Mouse (Mus musculus): Measurements from ENCODE around the gene Igf2bp1.
"Not testable (repeated sequence)": the region's sequence is repeated elsewhere in the genome, so short reads cannot be mapped to it uniquely, and the experiment has no call there.

Gene Igf2bp1

DNA sequence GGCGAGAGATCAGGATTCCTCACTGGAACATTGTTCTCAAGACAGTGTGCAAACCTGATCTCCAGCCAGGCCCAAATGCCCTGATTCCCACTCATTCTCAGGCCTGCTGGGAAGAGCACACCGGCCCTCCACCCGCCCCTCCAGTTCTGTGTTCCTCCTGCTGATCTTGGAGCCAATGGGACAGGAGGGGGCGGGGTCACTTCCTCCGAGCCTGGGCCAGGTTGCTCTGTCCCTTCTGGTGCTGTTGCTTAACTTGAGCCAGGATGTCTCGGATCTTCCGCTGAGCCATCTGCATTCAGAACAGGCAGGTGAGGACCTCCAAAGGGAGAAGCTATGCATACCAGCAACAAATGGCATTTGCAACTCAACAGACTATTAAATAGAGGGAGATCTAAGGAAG lies 42.4 kb downstream of the Igf2bp1 start:
- DNase-seq (ENCODE audit: extremely low read depth, low read depth, low spot score) = no peak

DNA sequence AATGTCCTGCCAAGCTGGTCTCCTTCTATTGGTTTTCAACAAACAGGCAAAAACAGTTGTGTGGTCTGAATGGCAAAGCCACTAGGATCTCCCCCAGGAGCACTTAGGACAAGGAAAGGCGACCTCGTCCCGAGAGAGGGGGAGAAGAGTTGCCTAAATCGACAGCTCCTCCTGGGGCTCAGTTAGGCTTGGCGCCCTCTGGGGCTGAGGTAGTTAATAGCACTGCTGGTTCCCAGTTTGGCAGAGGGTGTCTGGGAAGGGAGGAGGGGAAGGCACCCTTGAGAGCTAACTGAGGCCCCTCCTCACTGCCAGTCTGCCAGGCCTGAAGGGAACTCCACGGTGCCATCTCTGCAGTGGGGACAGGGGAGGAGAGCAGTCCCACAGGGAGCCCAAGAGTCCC lies 46.6 kb downstream of the Igf2bp1 start:
- DNase-seq (ENCODE audit: extremely low read depth, low read depth, low spot score) = no peak

DNA sequence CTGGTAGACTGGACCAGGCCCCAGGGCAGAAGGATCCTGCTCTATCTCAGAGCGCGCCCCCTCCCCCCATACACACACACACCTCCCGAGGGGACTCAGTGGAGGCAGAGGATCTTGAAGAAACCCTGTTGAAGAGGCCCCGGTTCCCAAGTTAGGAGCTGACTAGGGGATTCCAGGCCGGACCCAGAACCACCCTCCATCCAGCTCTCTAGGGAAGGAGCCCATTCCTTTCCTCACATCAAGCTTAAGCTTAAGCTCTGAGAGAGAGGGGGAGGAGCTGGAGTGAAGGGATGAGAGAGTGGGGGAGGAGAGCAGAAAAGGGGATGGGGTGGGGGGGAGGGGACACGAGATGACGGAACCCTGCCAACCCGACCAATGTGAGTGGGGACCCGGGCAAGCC lies 47.5 kb downstream of the Igf2bp1 start:
- no peak for DNase-seq (ENCODE audit: extremely low read depth, low read depth, low spot score)

- no peak for DNase-seq (ENCODE audit: extremely low read depth, low read depth, low spot score)
Observed at GRCm38 (mm10) chr11:95957407-95957806, 48.3 kb downstream of the Igf2bp1 start.

DNA sequence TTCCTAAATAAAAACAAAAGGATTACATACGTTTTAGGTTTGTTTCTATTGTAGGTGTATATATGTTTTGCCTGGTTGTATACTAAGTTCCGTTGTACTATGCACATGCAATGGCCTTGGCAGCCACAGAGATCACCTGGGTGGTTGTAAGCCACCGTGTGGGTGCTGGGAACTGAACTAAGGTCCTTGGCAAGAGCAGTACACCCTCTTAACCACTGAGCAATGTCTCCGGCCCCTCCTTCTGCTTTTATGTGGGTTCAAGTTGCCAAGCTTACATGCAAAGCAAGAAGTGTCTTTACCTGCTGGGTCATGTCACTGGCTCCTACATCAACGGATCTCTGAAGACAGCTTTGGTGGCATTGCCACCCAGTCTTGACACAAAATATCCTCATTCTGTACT lies 52.4 kb downstream of the Igf2bp1 start:
- DNase-seq (ENCODE audit: extremely low read depth, low read depth, low spot score) = no peak

DNA sequence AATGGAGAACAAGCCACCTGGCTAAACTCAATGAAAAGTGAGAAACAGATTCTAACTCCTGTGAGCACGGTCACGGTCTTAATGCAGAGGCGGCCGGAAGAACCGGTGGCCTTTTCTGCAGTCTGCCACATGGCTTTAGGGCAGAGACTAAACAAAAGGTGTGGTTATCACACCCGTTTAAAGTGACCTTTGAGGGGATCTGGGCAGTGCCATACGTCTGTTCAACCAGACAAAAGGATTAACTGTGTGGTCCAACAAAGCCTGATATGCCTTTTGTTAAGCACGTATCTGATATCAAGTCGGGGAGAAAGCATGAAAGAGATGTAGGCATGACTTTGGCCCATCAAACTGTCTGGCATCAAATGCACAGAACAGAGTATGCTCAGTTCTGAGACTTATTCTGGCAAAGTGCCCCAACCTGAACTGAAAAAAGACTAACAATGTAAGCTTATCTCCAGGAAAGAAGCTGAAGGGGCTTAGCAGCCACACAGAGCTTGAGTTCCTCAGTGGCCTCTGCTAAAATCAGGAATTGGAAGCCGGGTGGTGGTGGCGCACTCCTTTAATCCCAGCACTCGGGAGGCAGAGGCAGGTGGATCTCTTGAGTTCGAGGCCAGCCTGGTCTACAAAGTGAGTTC lies 59.8 kb downstream of the Igf2bp1 start:
- no peak for DNase-seq (ENCODE audit: extremely low read depth, low read depth, low spot score)

- no peak for DNase-seq (ENCODE audit: extremely low read depth, low read depth, low spot score)
Observed at GRCm38 (mm10) chr11:95939828-95940507, 65.8 kb downstream of the Igf2bp1 start.

DNA sequence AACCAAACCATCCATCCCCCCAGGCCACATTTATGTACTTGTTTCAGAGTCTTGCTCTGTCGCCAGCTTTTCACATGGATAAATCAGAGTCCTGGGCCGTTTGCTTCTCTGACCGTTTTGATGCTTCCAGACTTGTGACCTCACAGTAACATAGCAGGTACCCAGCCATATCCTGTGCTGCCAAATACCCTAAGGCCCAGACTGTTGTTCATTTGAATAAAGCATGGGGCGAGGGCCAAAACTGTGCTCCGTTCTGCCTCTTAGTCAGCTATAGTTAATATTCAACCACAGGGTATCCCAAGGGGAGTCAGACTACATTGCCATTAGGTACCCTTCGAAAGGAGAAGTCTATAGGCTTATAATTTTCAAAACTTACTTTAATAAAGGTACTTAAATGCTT lies 69.3 kb downstream of the Igf2bp1 start:
- DNase-seq (ENCODE audit: extremely low read depth, low read depth, low spot score) = no peak

DNA sequence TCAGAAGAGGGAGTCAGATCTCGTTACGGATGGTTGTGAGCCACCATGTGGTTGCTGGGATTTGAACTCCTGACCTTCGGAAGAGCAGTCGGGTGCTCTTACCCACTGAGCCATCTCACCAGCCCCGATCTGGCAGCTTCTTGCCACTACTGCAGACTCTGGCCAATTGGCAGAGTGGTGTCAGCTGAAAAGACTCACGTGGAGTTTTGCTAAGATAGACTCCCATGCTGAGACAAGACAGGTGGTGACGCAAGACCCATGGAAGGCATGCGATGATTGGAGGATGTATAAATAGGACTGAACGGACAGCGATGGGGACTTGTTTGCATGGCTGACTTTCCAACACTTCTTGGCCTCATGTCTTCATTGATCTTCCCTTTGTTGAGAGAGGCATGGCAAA lies 73.6 kb downstream of the Igf2bp1 start:
- DNase-seq (ENCODE audit: extremely low read depth, low read depth, low spot score) = not testable (repeated sequence)

GRCm38 (mm10) chr11:95926398-95926797 lies 79.3 kb downstream of the Igf2bp1 start:
- DNase-seq (ENCODE audit: extremely low read depth, low read depth, low spot score) = no peak

DNA sequence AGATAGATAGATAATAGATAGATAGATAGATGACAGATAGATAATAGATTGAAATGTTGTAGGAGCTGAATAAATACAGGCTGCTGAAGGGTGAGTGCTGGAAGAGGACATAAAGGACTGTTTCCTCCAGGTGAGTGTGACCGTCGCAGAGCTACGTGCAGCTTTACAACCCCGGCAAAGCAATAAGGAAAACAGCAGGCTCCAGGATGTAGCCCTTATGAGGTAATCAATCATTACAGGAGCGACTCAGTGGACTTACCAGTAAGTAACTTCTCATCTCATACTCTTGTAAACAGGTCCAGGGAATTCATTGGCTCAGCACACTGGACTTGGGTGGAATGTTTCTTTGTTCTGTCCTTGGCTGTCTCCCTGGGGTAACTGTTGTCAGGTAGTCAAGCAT lies 79.8 kb downstream of the Igf2bp1 start:
- no peak for DNase-seq (ENCODE audit: extremely low read depth, low read depth, low spot score)

DNA sequence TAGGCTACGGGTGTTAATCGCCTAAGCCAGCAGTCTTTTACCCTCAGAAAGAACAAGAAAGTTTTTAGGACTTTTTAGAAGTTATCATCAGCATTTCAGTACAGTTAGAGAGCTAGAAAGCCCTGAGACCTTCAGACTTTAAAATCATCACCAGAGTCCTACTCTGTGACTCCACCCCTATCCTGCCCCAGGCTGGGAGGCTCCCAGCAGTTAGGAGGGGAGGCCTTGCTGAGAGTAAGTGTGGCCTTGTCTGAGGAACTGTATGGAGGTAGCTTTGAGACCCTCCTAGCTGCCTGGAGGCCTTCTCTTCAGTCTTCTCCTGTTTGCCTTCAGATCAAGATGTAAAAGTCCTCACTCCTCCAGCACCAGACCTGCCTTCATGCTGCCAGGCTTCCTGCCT lies 81.5 kb downstream of the Igf2bp1 start:
- no peak for DNase-seq (ENCODE audit: extremely low read depth, low read depth, low spot score)

DNA sequence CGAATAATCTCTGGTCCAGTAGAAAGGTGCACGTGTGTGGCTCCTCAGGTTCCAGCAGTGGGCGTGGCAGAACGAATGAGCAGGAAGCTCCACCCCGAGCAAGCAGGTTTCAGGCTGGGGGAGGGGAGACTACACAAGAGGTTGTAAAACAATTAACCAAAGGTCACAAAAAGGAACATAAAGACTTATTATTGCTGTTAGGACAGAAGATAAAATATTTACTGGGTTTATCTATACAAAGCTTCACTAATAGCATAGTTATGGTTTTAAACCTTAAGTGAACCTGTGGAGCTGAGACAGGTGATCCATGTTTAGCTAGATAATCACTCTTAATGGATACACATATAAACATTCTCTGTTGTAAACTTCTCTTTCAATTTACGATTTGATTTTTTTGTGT lies 82.3 kb downstream of the Igf2bp1 start:
- not testable (repeated sequence) for DNase-seq (ENCODE audit: extremely low read depth, low read depth, low spot score)

DNA sequence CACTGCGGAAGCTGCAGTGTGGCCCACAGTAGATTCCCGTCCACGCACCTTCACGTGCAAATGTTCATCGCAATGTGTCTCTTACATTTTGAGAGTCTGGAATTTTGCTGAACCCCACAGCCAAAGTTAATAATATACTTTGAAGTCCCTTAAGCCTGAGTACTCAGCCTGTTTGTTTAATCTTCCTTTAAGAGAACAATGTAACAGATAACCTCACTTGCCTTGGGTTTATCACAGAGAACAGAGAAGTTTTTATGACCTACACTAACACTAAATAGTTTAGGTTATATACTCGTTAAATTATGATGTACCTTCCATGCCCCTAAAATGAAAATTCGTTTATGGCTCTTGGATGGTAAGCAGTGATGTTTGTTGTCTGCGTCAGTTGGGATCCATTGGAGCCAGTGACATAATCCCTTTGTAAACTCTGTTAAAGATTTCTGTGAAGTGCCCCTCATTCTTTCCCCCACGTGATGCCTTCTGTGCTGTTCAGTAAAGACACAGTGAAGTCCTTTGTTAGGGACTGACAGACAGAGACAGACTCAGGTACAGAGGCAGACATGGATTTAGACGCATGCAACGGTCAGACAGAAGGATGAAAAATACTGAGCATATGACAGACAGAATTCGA lies 83.6 kb downstream of the Igf2bp1 start:
- no peak for DNase-seq (ENCODE audit: extremely low read depth, low read depth, low spot score)

GRCm38 (mm10) chr11:95916426-95916825 lies 89.3 kb downstream of the Igf2bp1 start:
- DNase-seq (ENCODE audit: extremely low read depth, low read depth, low spot score) = no peak

- DNase-seq (ENCODE audit: extremely low read depth, low read depth, low spot score) = no peak
Observed at GRCm38 (mm10) chr11:95915006-95915710, 90.6 kb downstream of the Igf2bp1 start.

DNA sequence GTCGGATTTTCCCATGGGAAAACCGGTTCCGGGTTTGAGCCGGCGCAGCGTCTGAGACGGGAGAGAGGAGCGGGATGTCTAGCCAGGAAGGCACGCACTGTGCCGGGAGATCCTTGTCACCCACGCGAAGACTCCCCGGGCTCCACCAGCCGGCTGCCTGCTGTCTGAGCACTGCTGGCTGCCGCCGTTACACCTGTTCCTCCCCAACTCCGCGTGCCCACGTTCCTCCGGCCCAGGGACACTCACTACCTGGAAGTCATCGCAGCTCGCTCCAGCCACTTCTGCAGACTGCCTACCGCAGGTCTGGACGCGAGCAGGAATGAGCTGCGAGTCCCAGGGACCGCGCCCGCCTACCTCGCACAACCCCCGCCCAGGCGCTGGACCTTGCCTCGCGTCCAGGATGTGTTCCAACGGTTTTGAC lies 91.2 kb downstream of the Igf2bp1 start, which contains the start of gene B4galnt2:
Gene B4galnt2, minus strand, starts transcription at position 321 of the 421 bp plus-strand sequence.
- DNase-seq (ENCODE audit: extremely low read depth, low read depth, low spot score) = no peak

DNA sequence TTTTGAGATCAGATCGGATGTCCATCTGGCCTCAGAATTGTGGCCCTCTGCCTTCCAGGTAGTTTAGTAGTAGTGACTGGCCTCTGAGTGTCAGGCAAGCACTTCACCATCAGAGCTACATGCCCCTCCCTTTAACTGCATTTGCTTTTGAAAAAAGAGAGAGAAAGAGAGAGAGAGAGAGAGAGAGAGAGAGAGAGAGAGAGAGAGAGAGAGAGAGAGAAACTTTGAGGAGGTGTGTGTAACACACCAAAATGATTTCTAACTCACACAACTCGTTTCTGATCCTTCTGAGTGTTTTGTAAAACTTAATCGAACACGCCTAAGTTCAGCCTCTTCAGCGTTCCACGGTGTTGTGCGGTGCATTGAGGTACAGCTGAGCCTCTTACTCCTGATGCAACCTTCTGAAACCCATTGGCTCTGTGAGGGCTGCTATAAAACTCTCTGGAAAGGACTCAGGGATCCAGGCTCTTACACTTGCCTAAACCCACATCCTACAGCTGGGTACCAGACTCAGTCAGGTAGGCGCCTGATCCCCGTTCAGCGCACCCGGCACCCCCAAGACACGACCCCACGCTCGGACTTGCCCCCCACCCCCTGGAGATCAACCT lies 91.7 kb downstream of the Igf2bp1 start:
- no peak for DNase-seq (ENCODE audit: extremely low read depth, low read depth, low spot score)

DNA sequence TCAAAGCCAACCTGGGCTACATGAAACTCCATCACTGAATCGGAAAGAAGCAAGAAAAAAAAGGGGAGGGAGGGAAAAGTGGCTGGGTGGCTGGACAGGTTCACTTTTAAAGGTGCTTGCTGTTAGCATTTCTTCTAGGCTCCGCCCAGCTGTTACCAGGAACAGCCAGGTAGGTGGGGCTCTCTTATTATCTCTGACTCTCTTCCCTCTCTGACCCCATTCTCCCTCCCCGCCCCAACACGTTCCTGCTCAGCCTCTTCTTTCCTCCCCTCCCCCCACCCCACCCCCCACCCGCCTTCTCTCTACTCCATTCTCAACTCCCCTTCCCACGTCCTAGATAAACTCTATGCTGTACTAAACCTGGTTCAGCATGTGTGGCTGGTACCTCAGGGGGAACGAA lies 94.2 kb downstream of the Igf2bp1 start:
- DNase-seq (ENCODE audit: extremely low read depth, low read depth, low spot score) = no peak

DNA sequence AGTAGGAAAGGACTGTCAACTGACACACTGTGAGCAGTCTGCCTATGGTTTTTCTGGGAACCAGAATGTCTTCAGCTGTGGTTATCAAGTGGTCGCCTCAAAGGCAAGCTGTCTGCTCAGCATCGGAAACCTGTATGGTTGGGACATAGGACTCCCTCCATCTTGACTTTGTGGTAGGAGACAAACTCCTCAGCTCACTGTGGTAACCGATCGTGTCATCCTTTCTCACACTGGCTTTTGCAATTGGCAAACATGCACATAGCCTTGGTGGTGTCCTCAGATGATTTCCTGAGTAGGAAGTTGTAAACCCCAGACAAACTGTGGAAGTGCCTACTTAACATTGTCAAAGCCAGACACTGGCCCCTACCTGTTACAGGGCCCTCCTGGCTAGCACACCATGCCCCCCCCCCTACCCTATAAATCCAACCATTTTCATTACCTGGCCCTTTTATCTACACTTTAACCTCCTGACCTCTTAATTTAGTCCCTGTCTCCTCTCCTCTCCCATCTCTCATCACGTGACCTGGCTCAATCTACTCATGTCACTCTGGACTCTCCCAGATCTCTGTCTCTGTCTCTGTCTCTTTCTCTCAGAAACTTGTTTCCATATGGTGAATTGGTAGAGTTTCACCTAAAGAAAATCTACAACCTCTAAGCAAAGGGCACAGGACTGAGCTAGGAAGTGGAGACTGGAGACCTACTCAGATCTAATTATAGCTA lies 97.8 kb downstream of the Igf2bp1 start:
- no peak for DNase-seq (ENCODE audit: extremely low read depth, low read depth, low spot score)

Data from fat pad, adult 2 months (tissue).